ENCODE assay signal across 8 mouse cellular contexts in genomic region chr13:89548203-89548740, GRCm38 (mm10). TPM values are rescaled to one million over a fixed set of nuclear protein-coding genes. Genes with fewer than 3 reads are reported as not detected.
DNase-seq lines count a peak whose midpoint lies in the region; ATAC-seq and TF ChIP-seq lines count a peak whose summit lies in the region.

No protein-coding gene starts in this region.

- in situ Hi-C loops in CH12.LX (cut with MboI; ENCODE audit: low pct_ligation_motif_present, low pct_unique_long_range_greater_than_20kb, low sequenced_read_pairs), result no loop called here

- TF ChIP-seq RAD21 in CH12.LX (IDR thresholded peaks at IDR 0.05; ENCODE audit: low read depth, low read length), result peak; percentile 77

- H3K4me2 ChIP-seq in CH12.LX (ENCODE audit: insufficient read depth, low read depth, poor library complexity, severe bottlenecking), result no peak overlapping the region; the same call in 1 of the 2 replicates
- no peak overlapping the region for H3K4me2 ChIP-seq in midbrain, embryonic 13.5 days (replicated peaks)

- TF ChIP-seq POLR2A in CH12.LX (IDR thresholded peaks at IDR 0.05; ENCODE audit: low read depth, low read length), result no peak

- peaks cover 2 to 4% of the 10 kb centered on the region in 2 experiments; a peak in 1 of 4 replicates for H3K4me1 ChIP-seq in CH12.LX (ENCODE audit: control insufficient read depth in 1 of 2, insufficient read depth in 2 of 2)
- H3K4me1 ChIP-seq in midbrain, embryonic 13.5 days (replicated peaks), result no peaks in the 10 kb centered on the region

- TF ChIP-seq EP300 in CH12.LX (IDR thresholded peaks at IDR 0.05; ENCODE audit: low read length), result no peak

- peak; percentile 39 to 86; a peak in 3 of 4 replicates for TF ChIP-seq CTCF in CH12.LX (conservative IDR thresholded peaks at IDR 0.05 in 1 of 2, IDR thresholded peaks at IDR 0.05 in 1 of 2; ENCODE audit: low read depth in 2 of 2, low read length in 2 of 2)

- intact Hi-C loops in heart, postnatal 10 days (cut with DNase I), result loop anchor here (1.0 to 5.0 kb wide), 2 partner anchors 87 to 1339 kb away; no protein-coding TSS in a partner anchor
- intact Hi-C loops in gastrocnemius, postnatal 14 days (cut with DNase I; ENCODE audit: low total_unique reads), result no loop called here

- peak; percentile 56 to 75 for DNase-seq in heart, postnatal 10 days
- no peak for DNase-seq in heart, adult 11 months
- peak; percentile 57 for DNase-seq in CH12.LX (ENCODE audit: extremely low read depth)
- DNase-seq in adrenal gland, postnatal 36 days, result peak; percentile 61 to 64
- DNase-seq in gastrocnemius, postnatal 14 days, result peak; percentile 38
- DNase-seq in layer of hippocampus, postnatal 10 days (ENCODE audit: low spot score in 2 of 2), result peak; percentile 71 to 72
- no peak for DNase-seq in c-Kit-positive CD71-positive TER-119-positive erythroid progenitor cells, embryonic 14.5 days (ENCODE audit: low spot score)

- H3K27ac ChIP-seq in CH12.LX (ENCODE audit: insufficient read depth, low read depth), result no peak overlapping the region
- H3K27ac ChIP-seq in midbrain, embryonic 13.5 days, result no peak overlapping the region

- no peaks in the 10 kb centered on the region for H3K36me3 ChIP-seq in CH12.LX (replicated peaks in 1 of 2; ENCODE audit: control insufficient read depth in 1 of 2, insufficient read depth in 1 of 2, low read length in 1 of 2)
- no peaks in the 10 kb centered on the region for H3K36me3 ChIP-seq in midbrain, embryonic 13.5 days

- no peaks in the 10 kb centered on the region for H3K79me2 ChIP-seq in CH12.LX (replicated peaks; ENCODE audit: control insufficient read depth, extremely low read depth, insufficient read depth, poor library complexity, severe bottlenecking)

- ATAC-seq in midbrain, embryonic 13.5 days, result 0 out of 2 replicates have a peak, but pooled peaks have one; percentile 63

- H3K9me3 ChIP-seq in CH12.LX (replicated peaks; ENCODE audit: low read length), result no peaks in the 10 kb centered on the region
- H3K9me3 ChIP-seq in midbrain, embryonic 13.5 days, result no peaks in the 10 kb centered on the region

- dilution Hi-C loops in CH12.LX (cut with MboI; ENCODE audit: extremely low pct_ligation_motif_present, extremely low pct_unique_long_range_greater_than_20kb, low sequenced_read_pairs), result no loop called here

- no peaks in the 10 kb centered on the region for H3K27me3 ChIP-seq in CH12.LX (replicated peaks)
- H3K27me3 ChIP-seq in midbrain, embryonic 13.5 days, result no peaks in the 10 kb centered on the region

- no peak overlapping the region for H3K4me3 ChIP-seq in CH12.LX (replicated peaks in 1 of 3; ENCODE audit: low read depth in 2 of 3, low read length in 2 of 3, poor library complexity in 1 of 3)
- no peak overlapping the region for H3K4me3 ChIP-seq in midbrain, embryonic 13.5 days (replicated peaks)

- no peak overlapping the region for H3K9ac ChIP-seq in CH12.LX (ENCODE audit: insufficient read depth, low read depth)
- no peak overlapping the region for H3K9ac ChIP-seq in midbrain, embryonic 13.5 days (replicated peaks)

- 30% methylated on average over 2 of the region's 2 CpGs for WGBS in midbrain, embryonic 13.5 days

TF ChIP-seq in CH12.LX, 34 proteins besides CTCF, POLR2A, EP300 and RAD21:
- TF ChIP-seq NELFE (IDR thresholded peaks at IDR 0.05; ENCODE audit: low read depth, low read length) (no peak), MAZ (IDR thresholded peaks at IDR 0.05; ENCODE audit: low read depth, low read length) (no peak), JUND (conservative IDR thresholded peaks at IDR 0.05; ENCODE audit: low read depth, low read length) (no peak), ZMIZ1 (IDR thresholded peaks at IDR 0.05; ENCODE audit: low read depth, low read length) (no peak), PAX5 (IDR thresholded peaks at IDR 0.05; ENCODE audit: low read length) (no peak), MEF2A (IDR thresholded peaks at IDR 0.05; ENCODE audit: borderline replicate concordance, low read depth, low read length) (no peak), ZNF384 (IDR thresholded peaks at IDR 0.05; ENCODE audit: low read depth, low read length) (peak; percentile 98), ZC3H11A (IDR thresholded peaks at IDR 0.05; ENCODE audit: low read depth, low read length) (no peak), SMC3 (IDR thresholded peaks at IDR 0.05; ENCODE audit: low read depth, low read length) (peak; percentile 80), USF1 (IDR thresholded peaks at IDR 0.05; ENCODE audit: low read depth, low read length) (no peak)

RNA-seq across cellular contexts. Expression of gene Hapln1, which starts 8.7 kb away (rescaled TPM):
- total RNA-seq in heart, postnatal 10 days (2021), result 1 to 10 TPM in 1 of 2 experiments, under 1 TPM in 1; 0.74 to 1.2 TPM
- total RNA-seq in CH12.LX (2012; rRNA removed) (0.30 and 0.42 TPM in 2 replicates), CH12.LX (2014; rRNA removed) (0.46 and 2.1 TPM in 2 replicates)
- 1.3 and 2.6 TPM in 2 replicates for polyA plus RNA-seq in CH12.LX (2012; ENCODE audit: insufficient read length, low read depth)
- 10 to 100 TPM in 1 of 2 experiments, 1 to 10 TPM in 1; 3.6 to 10.1 TPM for total RNA-seq in adrenal gland, postnatal 36 days (2021)
- total RNA-seq in gastrocnemius, postnatal 14 days (2021), result under 1 TPM; 0.49 to 0.94 TPM
- total RNA-seq in layer of hippocampus, postnatal 10 days (2021), result 10 to 100 TPM; 83.4 to 98.5 TPM
- polyA plus RNA-seq in midbrain, embryonic 13.5 days (2015; fragmentation: Nextera tagmentation; extraction: Ambion mirVana), result 0.75 and 0.86 TPM in 2 replicates

Comparison
In these comparisons a context has a peak if more than half of its experiments do, and no peak if none do; other contexts are left out.
1. DNase-seq: peak in heart, postnatal 10 days (2 of 2), CH12.LX (single experiment), adrenal gland, postnatal 36 days (2 of 2), gastrocnemius, postnatal 14 days (single experiment) and layer of hippocampus, postnatal 10 days (2 of 2); none in heart, adult 11 months (single experiment) and c-Kit-positive CD71-positive TER-119-positive erythroid progenitor cells, embryonic 14.5 days (single experiment).
2. RNA of gene Hapln1, which starts 8.7 kb away (total RNA-seq): 83.4 to 98.5 TPM in layer of hippocampus, postnatal 10 days; 3.6 to 10.1 TPM in adrenal gland, postnatal 36 days, 0.74 to 1.2 TPM in heart, postnatal 10 days, 0.49 to 0.94 TPM in gastrocnemius, postnatal 14 days and 0.30 to 2.1 TPM in CH12.LX; every median in the first group is over 4 times any median in the second.